Mouse (Mus musculus) layer of hippocampus, adult 8-10 months (tissue): Measurements from ENCODE around the gene Nyap1. TPM values are rescaled to one million over a fixed set of nuclear protein-coding genes. Genes with fewer than 3 reads are reported as not detected.

Source experiments
- DNase-seq, 2 experiments: peaks; one replicate each; pipeline ENCODE4 v3.0.0; 2022; ENCODE audit warnings: low spot score in 2 of 2
- total RNA-seq, 4 experiments: library from RNA; stranded (reverse); gene quantifications; 2 replicates each; pipeline ENCODE4 v1.2.4; 2022

Gene Nyap1
- total RNA-seq, 4 experiments from 2014 or later: 64.7 to 77.5 (median 68.4) TPM

DNA sequence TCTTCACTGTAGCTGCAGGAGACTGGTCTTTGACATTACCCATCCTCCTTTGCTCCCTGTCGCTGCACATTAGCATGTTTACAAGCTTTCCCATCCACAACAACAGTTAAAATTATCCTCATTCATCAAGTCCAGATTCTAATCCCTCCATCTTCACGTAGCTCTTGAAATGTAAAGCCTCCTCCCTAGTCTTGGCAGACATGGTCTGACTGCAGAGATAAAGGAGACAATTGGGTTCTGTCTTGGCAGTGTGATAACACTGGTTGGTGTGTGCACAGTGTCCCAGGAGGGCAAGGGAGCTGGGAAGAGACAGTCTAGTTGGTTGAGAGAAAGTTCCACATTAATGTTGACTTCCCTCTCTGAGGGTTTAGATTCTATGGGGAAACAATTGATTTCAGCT lies 41.6 kb downstream of the Nyap1 start:
- no peak for DNase-seq

DNA sequence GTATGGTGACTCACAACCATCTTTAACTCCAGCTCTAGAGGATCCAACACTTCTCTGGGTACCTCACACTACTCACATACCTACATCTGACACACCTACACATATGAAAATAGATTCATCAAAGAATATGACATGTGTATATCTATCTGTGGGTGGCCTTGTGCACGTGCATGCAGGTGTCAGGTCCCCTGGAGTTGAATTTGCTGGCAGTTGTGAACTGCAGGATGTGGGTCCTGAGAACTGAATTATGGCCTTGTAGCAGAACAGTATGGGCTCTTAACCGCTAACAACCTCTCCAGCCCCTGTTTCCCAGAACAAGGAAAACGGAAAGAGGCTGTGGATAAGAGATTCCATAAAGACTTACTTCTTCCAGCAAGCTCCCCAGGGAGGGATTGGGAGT lies 42.3 kb downstream of the Nyap1 start:
- DNase-seq: no peak

DNA sequence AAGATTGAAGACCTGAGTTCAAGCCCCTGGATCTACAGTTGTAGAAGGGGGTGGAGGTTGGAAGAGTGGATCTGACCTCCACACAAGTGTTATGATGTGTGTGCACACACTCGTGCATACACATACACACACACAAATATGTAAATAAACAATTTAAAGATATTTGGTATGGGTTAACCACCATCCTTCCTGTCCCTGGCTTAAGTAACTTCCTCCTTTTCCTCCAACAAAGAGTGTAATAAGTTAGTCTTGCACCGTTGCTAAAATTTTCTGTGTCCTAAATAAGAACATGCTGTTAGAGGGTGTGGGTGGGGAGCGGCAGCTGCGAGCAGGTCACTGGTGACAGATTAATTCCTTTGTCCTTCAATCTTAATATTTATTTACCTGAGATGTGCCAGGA lies 45.5 kb downstream of the Nyap1 start:
- no peak for DNase-seq

DNA sequence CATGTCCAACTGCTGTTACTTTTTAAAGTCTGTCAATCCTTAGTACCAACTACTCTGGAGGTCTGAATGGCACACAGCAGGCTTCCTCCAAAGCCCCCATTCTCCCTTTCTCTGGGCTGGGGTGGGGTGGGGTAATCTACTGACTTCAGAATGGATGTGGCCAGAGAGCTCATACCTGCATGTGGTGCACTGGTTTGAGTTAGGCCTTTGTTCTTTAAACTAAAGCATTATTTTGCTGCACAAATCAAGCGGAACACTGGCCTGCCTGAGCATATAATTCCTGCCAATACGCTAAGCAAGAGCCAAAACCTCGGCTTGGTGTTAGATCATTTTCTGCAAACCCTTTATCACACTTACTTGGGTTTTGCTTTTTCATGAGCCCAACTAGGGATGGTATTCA lies 46.6 kb downstream of the Nyap1 start:
- DNase-seq: no peak

DNA sequence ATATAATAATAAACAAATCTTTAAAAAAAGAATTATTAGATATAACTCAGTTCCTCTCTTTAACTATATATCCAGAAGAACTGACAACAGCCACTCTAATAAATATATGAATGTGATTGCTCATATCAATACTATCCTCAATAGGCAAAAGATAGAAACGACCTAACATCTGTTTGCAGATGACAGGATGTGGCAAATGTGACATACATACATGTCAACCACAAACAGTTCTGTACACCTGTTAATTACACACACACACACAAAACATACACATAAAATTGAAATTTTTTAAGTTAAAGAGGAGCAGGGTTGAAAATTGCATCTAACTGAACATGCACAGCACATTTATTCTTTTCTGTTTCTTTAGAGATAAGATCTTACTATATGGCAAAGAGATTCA lies 49.5 kb downstream of the Nyap1 start:
- no peak for DNase-seq

DNA sequence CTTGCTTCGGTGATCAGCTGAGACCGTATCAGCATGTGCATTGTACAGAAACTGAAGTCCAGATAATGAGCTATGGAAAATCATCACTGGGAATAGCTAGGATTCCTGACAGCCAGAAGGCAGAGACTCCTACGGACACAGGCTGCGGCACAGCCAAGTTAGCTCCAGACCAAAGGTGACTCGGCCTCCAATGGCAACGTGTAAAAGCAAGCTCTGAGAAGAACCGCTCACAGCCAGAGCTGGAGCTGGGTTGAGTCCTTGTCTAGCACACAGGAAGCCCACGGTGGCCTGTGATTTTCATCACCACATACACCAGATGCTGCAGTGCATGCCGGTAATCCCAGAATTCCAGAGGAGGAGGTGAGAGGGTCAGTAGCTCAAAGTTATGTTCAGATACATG lies 50.9 kb downstream of the Nyap1 start:
- DNase-seq: no peak

DNA sequence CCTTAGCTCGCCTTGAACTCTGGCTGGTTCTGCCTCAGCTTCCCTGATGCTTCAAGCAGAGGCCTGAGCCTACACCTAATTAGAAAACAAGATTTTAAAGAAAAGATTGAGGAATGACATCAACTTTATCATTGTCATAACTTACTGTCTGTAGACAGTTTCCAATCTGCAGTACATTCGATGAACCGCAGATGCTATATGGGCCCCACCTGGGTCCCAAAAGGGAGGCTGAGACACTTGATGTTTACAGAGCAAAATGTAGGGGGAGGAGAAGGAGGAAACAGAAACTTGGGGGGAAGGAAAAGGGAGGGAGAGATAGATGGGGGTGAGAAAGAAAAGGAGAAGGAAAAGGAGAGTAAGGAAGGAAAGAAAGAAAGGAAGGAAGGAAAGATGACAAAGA lies 51.4 kb downstream of the Nyap1 start:
- no peak for DNase-seq

DNA sequence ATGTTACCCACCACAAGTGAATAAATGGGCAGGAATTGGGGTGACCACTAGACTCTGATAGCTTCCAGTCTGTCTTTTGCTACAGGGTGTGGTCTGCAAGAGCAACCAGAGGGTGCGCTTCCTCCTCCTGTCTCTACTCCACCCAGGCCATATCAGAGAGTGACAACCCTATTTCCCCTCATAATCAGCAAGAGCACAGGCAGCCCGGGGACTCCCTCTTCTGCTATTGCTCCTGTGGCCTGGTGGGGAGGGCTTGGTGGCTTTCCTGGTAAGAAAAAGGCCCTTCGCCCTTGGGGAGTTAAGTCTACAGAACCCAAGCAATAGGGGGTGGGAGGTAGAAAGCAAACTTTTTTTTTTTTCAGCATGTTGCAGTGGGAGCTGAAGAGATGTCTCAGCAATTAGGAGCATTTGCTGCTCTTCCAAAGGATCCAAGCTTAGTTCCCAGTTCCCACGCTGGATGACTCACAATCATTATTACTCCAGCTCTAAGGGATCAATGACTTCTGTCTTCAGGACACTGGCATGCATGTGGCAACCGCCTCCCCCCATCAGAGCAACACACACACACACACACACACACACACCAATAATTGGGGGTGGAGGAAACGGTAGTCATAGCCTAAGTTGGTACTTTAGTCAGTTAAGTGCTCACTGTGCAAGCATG lies 55.1 kb downstream of the Nyap1 start:
- no peak for DNase-seq

DNA sequence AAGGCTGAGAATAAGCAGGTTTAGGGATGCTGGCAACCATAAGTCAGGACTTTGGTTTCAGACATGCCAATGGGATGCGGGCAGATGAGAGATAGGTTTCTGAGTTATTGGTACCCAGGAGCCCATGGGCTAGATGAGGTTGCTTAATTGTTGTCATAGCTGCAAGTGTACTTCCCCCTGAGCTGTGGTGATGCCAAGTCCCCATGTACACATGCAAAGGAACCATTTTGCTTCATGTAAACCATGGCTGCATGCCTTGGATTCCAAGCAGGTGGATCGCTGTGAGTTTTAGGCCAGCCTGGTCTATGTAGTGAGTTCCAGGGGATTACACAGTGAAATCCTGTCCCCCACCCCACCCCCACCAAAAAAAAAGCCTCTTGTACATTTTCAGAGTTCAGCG lies 55.8 kb downstream of the Nyap1 start:
- DNase-seq: no peak

DNA sequence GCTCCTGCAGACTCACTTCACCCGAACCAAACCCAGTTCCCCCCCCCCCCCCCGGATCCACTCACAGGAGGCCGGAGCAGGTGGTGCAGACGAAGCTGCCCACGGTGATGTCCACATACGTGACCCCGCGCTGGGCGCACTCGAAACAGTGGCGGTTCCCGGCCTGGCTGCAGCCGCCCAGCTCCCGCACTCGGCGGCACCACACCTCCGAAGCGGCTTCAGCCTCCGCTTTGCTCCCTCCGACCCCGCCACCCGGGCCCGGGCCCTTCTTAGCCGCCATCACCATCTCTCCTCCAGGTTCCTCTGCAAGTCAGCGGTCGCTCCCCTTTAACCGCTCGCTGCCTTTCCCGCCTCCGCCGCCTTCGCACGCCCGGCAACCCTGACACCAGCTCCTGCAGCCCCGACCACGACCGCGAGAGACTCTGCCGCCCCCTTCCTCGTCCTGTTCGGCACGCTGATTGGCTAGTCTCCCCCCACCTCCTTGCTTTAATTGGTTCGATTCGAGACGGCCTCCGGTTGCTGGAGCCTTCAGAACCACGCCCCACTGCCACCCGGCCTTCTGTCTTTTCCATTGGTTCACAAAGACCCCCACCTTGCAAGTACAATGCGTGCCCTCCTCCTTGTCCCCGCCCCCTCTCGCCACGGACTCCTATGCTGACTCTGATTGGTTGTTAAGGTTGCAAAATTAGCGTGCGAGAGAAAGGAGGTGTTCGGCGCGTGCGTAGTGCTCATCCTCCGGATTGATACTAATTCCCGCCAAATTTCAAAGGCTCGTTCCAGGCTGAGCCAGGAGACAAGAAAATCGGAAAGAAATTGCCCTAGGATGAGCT lies 56.9 kb downstream of the Nyap1 start, which contains the start of gene Agfg2:
Gene Agfg2, minus strand, starts transcription at position 433 of the 830 bp plus-strand sequence.
- DNase-seq: peak; percentile 99 to 100

DNA sequence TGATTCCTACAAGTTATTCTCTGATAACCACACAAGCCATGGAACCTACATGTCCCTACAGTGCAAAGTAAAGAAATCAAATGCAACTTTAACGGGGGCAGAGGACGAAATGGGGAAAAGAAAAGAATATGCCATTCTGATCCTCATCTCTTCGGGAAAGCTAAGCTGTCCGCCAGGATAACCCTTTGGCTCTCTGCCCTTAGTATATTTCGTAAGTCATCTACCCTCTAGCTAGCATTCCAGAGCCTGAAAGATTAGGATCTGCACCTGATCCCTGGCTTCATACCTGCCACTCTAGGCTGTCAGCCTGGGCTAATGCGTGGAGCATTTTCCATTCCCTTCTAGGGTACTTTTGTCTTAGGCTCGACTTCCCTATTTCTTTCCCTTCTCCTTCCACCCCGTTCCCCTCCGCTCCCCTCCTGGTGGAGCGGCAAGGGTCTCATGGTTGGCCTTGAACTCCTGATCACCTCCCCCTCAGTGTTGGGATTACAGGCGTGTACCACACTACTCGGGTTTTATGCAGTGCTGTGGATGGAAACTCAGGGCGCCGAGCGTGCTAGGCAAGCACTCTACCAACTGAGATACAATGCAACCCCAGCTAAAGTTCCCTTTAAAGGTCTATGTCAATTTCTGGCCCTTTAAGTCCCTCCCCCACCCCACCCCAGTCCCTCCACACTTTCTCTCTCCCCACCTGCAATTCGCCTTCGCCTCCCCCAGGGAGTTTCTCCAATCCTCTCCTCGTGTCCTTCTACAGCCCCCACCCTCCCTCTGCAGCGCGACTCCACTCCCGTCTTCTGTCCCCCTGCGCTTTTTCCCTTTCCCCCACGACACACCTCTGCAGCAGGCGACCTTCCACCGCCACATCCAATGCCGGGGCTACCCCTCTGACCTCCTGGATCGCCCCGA lies 57.8 kb downstream of the Nyap1 start:
- no peak for DNase-seq

DNA sequence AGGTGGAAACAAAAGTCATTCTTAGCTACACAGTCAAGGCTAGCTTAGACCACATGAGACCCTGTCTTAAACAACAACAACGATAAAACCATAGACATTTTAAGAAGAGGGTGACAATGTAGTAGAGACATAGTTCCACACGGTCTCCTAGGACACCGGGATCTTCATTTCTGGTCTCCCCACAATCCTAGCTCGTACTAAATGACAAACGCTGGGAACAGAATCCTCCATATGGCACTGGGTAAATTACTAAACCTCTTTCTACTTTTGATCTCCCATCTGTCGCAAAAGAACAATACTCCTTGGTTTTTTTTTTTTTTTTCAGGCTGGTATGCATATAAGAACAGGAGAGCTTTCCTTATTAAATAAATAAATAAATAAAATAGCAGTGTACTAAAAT lies 58.9 kb downstream of the Nyap1 start:
- no peak for DNase-seq

Other genes with a start within 250 kb of the Nyap1 start
- gene Pop7, start 239.1 kb downstream of the Nyap1 start, total RNA-seq: 10 to 100 TPM; 30.4 to 33.1 (median 32.4) TPM
- gene Gigyf1, start 223.1 kb downstream of the Nyap1 start, total RNA-seq: 10 to 100 TPM; 60.2 to 75.9 (median 65.5) TPM
- gene Epo, start 208.4 kb downstream of the Nyap1 start, total RNA-seq: not detected
- 100 to 1,000 TPM; 572 to 587 (median 576) TPM for gene Gnb2, start 208.1 kb downstream of the Nyap1 start, total RNA-seq
- gene Actl6b, start 188.1 kb downstream of the Nyap1 start, total RNA-seq: 100 to 1,000 TPM; 116 to 137 (median 125) TPM
- gene Tfr2, start 171.8 kb downstream of the Nyap1 start, total RNA-seq: 10 to 100 TPM; 12.5 to 21.7 (median 15.9) TPM
- gene Mospd3, start 140.5 kb downstream of the Nyap1 start, total RNA-seq: 10 to 100 TPM; 19.2 to 28.5 (median 26.2) TPM
- gene Pcolce, start 127.8 kb downstream of the Nyap1 start, total RNA-seq: 1 to 10 TPM; 7.2 to 9.6 (median 8.9) TPM
- under 1 TPM; 0.22 to 0.69 (median 0.34) TPM for gene Fbxo24, start 112.6 kb downstream of the Nyap1 start, total RNA-seq
- gene Lrch4, start 112.5 kb downstream of the Nyap1 start, total RNA-seq: 10 to 100 TPM; 18.8 to 26.8 (median 22.5) TPM
- gene Gm20605, start 112.4 kb downstream of the Nyap1 start, total RNA-seq: 10 to 100 TPM; 14.7 to 24.8 (median 19.2) TPM
- gene Sap25, start 100.3 kb downstream of the Nyap1 start, total RNA-seq: 10 to 100 TPM in 3 of 4 experiments, 1 to 10 TPM in 1; 8.0 to 14.2 (median 10.6) TPM
- under 1 TPM; 0.12 to 0.49 (median 0.28) TPM for gene Irs3, start 95.9 kb downstream of the Nyap1 start, total RNA-seq
- 10 to 100 TPM; 66.1 to 66.6 (median 66.5) TPM for gene Agfg2, start 56.9 kb downstream of the Nyap1 start, total RNA-seq
- gene Tsc22d4, start 4.1 kb upstream of the Nyap1 start, total RNA-seq: 100 to 1,000 TPM; 146 to 236 (median 178) TPM
- 10 to 100 TPM; 11.5 to 16.3 (median 14.1) TPM for gene Ppp1r35, start 37.2 kb upstream of the Nyap1 start, total RNA-seq
- 10 to 100 TPM; 44.6 to 52.9 (median 48.3) TPM for gene Mepce, start 46.0 kb upstream of the Nyap1 start, total RNA-seq
- gene Zcwpw1, start 46.2 kb upstream of the Nyap1 start, total RNA-seq: 1 to 10 TPM; 6.7 to 9.1 (median 7.5) TPM
- 1 to 10 TPM in 3 of 4 experiments, under 1 TPM in 1; 0.23 to 4.3 (median 2.6) TPM for gene Pilra, start 94.7 kb upstream of the Nyap1 start, total RNA-seq
- gene Pilrb1, start 116.5 kb upstream of the Nyap1 start, total RNA-seq: under 1 TPM in 2 of 4 experiments, not detected in 2; 0.57 to 0.58 TPM
- gene Pilrb2, start 130.2 kb upstream of the Nyap1 start, total RNA-seq: under 1 TPM in 1 of 4 experiments, not detected in 3; 0.27 TPM
- under 1 TPM; 0.14 to 0.49 (median 0.31) TPM for gene Cyp3a13, start 180.0 kb upstream of the Nyap1 start, total RNA-seq
- gene Gjc3, start 221.5 kb upstream of the Nyap1 start, total RNA-seq: 10 to 100 TPM; 21.7 to 35.9 (median 28.1) TPM
- gene Azgp1, start 239.9 kb upstream of the Nyap1 start, total RNA-seq: not detected